Mouse (Mus musculus) gastrocnemius, postnatal 4 days (tissue): ENCODE data around the gene Chp2. TPM values are rescaled to one million over a fixed set of nuclear protein-coding genes. Genes with fewer than 3 reads are reported as not detected.
A peak's percentile ranks its signal among the peaks of the same experiment; 100 is the strongest.
"Not testable (repeated sequence)": the region's sequence is repeated elsewhere in the genome, so short reads cannot be mapped to it uniquely, and the experiment has no call there.

Source experiments
- DNase-seq, 2 experiments: peaks; one replicate each; pipeline ENCODE4 v3.0.0; 2021 to 2022; ENCODE audit warnings: low spot score in 2 of 2, mixed read lengths in 2 of 2
- total RNA-seq, 2 experiments: library from RNA; stranded (reverse); gene quantifications; 2 replicates each; pipeline ENCODE4 v1.2.3; 2021

The Chp2 gene
- total RNA-seq, 2 experiments from 2014 or later = 5.1 to 5.4 TPM

GRCm38 (mm10) chr7:122240413-122241119 is 21.3 kb downstream of the Chp2 start:
- DNase-seq = no peak

- DNase-seq = no peak
Observed at GRCm38 (mm10) chr7:122242260-122242659, 23.0 kb downstream of the Chp2 start.

GRCm38 (mm10) chr7:122242744-122243143 is 23.4 kb downstream of the Chp2 start:
- DNase-seq = not testable (repeated sequence)

- DNase-seq = no peak
Observed at GRCm38 (mm10) chr7:122244166-122244565, 24.9 kb downstream of the Chp2 start.

GRCm38 (mm10) chr7:122244584-122244983 is 25.3 kb downstream of the Chp2 start:
- no peak for DNase-seq

GRCm38 (mm10) chr7:122245976-122246375 is 26.7 kb downstream of the Chp2 start:
- DNase-seq = no peak

- no peak for DNase-seq
Observed at GRCm38 (mm10) chr7:122247254-122247864, 28.1 kb downstream of the Chp2 start.

- DNase-seq = no peak
Observed at GRCm38 (mm10) chr7:122249321-122249821, 30.1 kb downstream of the Chp2 start.

GRCm38 (mm10) chr7:122251197-122252011 is 32.1 kb downstream of the Chp2 start:
- DNase-seq = peak; percentile 22 to 60

GRCm38 (mm10) chr7:122256722-122257121 is 37.4 kb downstream of the Chp2 start:
- no peak for DNase-seq

GRCm38 (mm10) chr7:122258521-122258920 is 39.2 kb downstream of the Chp2 start:
- no peak for DNase-seq

GRCm38 (mm10) chr7:122260055-122260602 is 40.8 kb downstream of the Chp2 start:
- DNase-seq = no peak

- no peak for DNase-seq
Observed at GRCm38 (mm10) chr7:122268983-122269486, 49.7 kb downstream of the Chp2 start.

- no peak for DNase-seq
Observed at GRCm38 (mm10) chr7:122272334-122272733, 53.0 kb downstream of the Chp2 start.

Other genes starting within 250 kb of the Chp2 start
- gene Cog7, start 237.8 kb upstream of the Chp2 start, total RNA-seq = 10 to 100 TPM; 12.2 to 14.0 TPM
- gene Gga2, start 198.3 kb upstream of the Chp2 start, total RNA-seq = 10 to 100 TPM; 47.7 to 52.9 TPM
- 10 to 100 TPM; 53.0 to 57.4 TPM for gene Ubfd1, start 152.3 kb upstream of the Chp2 start, total RNA-seq
- 10 to 100 TPM; 13.2 to 14.1 TPM for gene Ears2, start 152.2 kb upstream of the Chp2 start, total RNA-seq
- gene Ndufab1, start 117.6 kb upstream of the Chp2 start, total RNA-seq = 100 to 1,000 TPM; 476 to 560 TPM
- gene Palb2, start 86.5 kb upstream of the Chp2 start, total RNA-seq = 1 to 10 TPM; 2.0 to 2.4 TPM
- gene Dctn5, start 86.5 kb upstream of the Chp2 start, total RNA-seq = 10 to 100 TPM; 51.9 to 52.1 TPM
- 10 to 100 TPM; 15.1 to 18.8 TPM for gene Plk1, start 60.1 kb upstream of the Chp2 start, total RNA-seq
- not detected for gene Ern2, start 33.3 kb upstream of the Chp2 start, total RNA-seq
- 1 to 10 TPM; 4.4 to 5.8 TPM for gene Prkcb, start 69.3 kb downstream of the Chp2 start, total RNA-seq